Mouse (Mus musculus): ENCODE data around the gene Tpd52l1. TPM values are rescaled to one million over a fixed set of nuclear protein-coding genes. Genes with fewer than 3 reads are reported as not detected.

Gene Tpd52l1
- total RNA-seq, 2 experiments from 2014 or later: not detected

Other genes with a start within 250 kb of the Tpd52l1 start
- 48.0 and 82.9 TPM in 2 replicates for gene Hddc2, start 132.6 kb downstream of the Tpd52l1 start, total RNA-seq (2014; fragmentation: Nextera tagmentation)
- 60.4 and 101 TPM in 2 replicates for gene Hddc2, start 132.6 kb downstream of the Tpd52l1 start, total RNA-seq (2017)
- gene Rnf217, start 163.2 kb upstream of the Tpd52l1 start, total RNA-seq (2014; fragmentation: Nextera tagmentation): 0.12 and 0.13 TPM in 2 replicates
- 0.14 and 0.38 TPM in 2 replicates for gene Rnf217, start 163.2 kb upstream of the Tpd52l1 start, total RNA-seq (2017)